Mouse (Mus musculus) midbrain, embryonic 13.5 days (tissue): ENCODE data around the gene Vmn2r87. TPM values are rescaled to one million over a fixed set of nuclear protein-coding genes. Genes with fewer than 3 reads are reported as not detected.
A peak's percentile ranks its signal among the peaks of the same experiment; 100 is the strongest.
"Not testable (repeated sequence)": the region's sequence is repeated elsewhere in the genome, so short reads cannot be mapped to it uniquely, and the experiment has no call there.

Experiments
- ATAC-seq: fragments of 200-750 bp; cut with Nextera tagmentation; 2 replicates; pipeline ENCODE4 v1.8.0; 2017; ENCODE audit warnings: mild to moderate bottlenecking, moderate TSS enrichment, moderate library complexity
- H3K27ac ChIP-seq: fragments of 300-500 bp; sonication (generic); 2 replicates; pipeline ENCODE4 v1.5.1; 2015; ENCODE audit warnings: inconsistent platforms, mild to moderate bottlenecking, moderate library complexity
- H3K27me3 ChIP-seq: fragments of 300-500 bp; sonication (generic); 2 replicates; pipeline ENCODE4 v1.6.1; 2015; ENCODE audit warnings: mild to moderate bottlenecking, inconsistent platforms
- H3K36me3 ChIP-seq: fragments of 300-500 bp; sonication (generic); 2 replicates; pipeline ENCODE4 v1.6.1; 2015; ENCODE audit warnings: mild to moderate bottlenecking, inconsistent platforms
- H3K4me1 ChIP-seq: fragments of 300-500 bp; sonication (generic); replicated peaks from 2 replicates; pipeline ENCODE4 v1.6.1; 2015; ENCODE audit warnings: inconsistent platforms
- H3K4me2 ChIP-seq: fragments of 300-500 bp; sonication (generic); replicated peaks from 2 replicates; pipeline ENCODE4 v1.6.1; 2015; ENCODE audit warnings: moderate library complexity, mild to moderate bottlenecking, inconsistent platforms
- H3K4me3 ChIP-seq: fragments of 300-500 bp; sonication (generic); replicated peaks from 2 replicates; pipeline ENCODE4 v1.5.1; 2015; ENCODE audit warnings: mild to moderate bottlenecking, inconsistent platforms
- H3K9ac ChIP-seq: fragments of 300-500 bp; sonication (generic); replicated peaks from 2 replicates; pipeline ENCODE4 v1.6.1; 2015; ENCODE audit warnings: mild to moderate bottlenecking, inconsistent platforms
- H3K9me3 ChIP-seq: fragments of 300-500 bp; sonication (generic); 2 replicates; pipeline ENCODE4 v1.6.1; 2016; ENCODE audit warnings: mild to moderate bottlenecking, inconsistent platforms
- WGBS: fragments of 180-500 bp; shearing (Covaris S2); methylation state at CpG from one replicate; pipeline ENCODE4 v1.1.7; 2015; 5-methylcytosine and 5-hydroxymethylcytosine counted together
- polyA plus RNA-seq: library from polyadenylated mRNA; unstranded; fragments of >200 nt; fragmentation: Nextera tagmentation; extraction: Ambion mirVana; gene quantifications from 2 replicates; pipeline ENCODE4 v1.2.1, GENCODE M21; 2015

The Vmn2r87 gene
- polyA plus RNA-seq = not detected in 2 replicates

DNA sequence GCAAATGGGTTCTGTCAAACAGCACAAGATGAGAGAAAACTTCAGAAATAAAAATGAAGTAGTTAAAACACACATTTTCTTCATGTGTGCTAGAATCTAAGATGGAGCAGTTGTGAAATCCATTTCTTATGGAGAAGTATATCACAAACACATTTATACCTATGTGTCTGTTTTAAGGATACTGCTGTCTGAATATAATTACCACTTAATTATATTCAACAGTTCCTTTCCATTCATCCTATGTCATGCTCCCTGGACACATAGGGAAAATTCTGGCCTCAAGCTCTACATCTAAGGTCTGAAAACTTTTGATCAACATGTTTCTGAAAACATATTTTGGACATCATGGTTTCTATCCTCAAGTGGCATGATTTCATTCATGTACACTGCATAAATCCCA is at the start of gene Vmn2r87:
Vmn2r87 (minus strand) TSS at position 101 of the 400 bp plus-strand sequence.
- H3K36me3 ChIP-seq = no peaks in the 10 kb centered on the region
- no peak within 1 kb of the TSS for H3K27ac ChIP-seq
- no peak within 1 kb of the TSS for H3K4me3 ChIP-seq
- H3K4me2 ChIP-seq = no peak within 1 kb of the TSS
- H3K4me1 ChIP-seq = no peaks in the 10 kb centered on the region
- H3K9me3 ChIP-seq = no peaks in the 10 kb centered on the region
- H3K27me3 ChIP-seq = no peaks in the 10 kb centered on the region
- no peak within 1 kb of the TSS for H3K9ac ChIP-seq
- no peak for ATAC-seq

DNA sequence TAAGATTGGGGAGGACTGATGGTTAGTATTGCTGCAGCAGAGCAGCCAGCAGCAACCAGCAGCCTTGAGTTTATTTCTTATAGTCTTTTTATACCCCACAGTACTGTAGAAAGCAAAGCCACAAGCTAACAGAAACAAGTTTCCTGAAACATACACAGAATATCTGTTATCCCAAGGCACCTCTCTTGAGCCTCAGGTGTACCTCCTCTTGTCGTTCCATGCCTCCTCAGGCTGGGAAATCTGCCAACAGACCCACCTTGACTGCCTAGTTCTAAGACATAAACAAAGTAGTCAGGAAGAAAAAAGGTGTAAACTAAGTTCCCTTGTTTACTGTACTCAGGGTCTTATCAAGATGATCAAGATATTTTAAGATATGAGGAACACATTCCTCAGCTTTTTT is 47.1 kb upstream of the Vmn2r87 start:
- H3K9me3 ChIP-seq, H3K36me3 ChIP-seq, H3K4me1 ChIP-seq, H3K4me2 ChIP-seq, H3K9ac ChIP-seq, H3K4me3 ChIP-seq, H3K27me3 ChIP-seq, ATAC-seq, H3K27ac ChIP-seq: not testable (repeated sequence)
- 85% methylated on average over 1 of the region's 1 CpGs for whole genome bisulfite sequencing

DNA sequence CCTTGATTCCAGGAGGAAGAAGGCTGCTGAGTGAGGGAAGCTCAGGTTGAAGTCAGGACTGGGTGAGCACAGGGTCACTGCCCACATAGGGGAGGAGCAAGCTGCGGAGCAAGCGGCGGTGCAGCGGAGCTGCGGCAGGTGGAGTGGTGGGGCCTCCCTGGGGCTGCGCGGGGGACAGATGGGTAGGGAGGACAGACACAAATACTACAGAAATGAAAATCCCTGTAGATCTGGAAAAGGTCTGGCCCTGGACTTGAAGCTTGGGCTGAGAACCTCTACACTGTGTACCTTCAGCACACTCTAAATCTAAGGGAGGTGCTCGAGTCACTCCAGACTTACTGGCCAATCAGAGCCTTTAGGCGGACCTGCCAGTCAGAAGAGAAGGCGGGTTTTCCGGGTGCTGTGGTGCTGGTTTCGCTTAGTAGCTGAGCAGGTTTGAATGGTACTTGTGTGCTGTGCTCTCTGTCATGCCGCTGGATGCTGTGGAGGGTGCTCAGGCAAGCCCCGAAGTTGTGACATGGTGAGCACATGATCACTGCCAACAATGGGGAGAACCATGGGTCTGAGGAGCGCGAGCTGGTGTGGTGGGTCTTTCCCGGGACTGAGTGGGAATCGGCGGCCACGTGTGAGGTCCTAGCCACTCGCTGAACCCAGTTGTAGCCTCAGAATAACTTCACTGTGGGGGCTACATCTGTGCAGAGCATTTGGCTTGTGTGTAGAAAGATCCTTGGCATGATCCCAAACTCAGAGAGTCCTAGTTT is 44.9 kb upstream of the Vmn2r87 start:
- not testable (repeated sequence) for H3K9me3 ChIP-seq, H3K4me1 ChIP-seq, H3K27me3 ChIP-seq, H3K36me3 ChIP-seq
- 2% methylated on average over 21 of the region's 21 CpGs for WGBS
- Histone ChIP-seq H3K4me2 (peak overlapping the region; percentile 72), H3K4me3 (peak overlapping the region; percentile 60), H3K9ac (peak overlapping the region; percentile 67), H3K27ac (peak overlapping the region; percentile 52; the same call in 1 of the 2 replicates)
- ATAC-seq = peak; percentile 99

DNA sequence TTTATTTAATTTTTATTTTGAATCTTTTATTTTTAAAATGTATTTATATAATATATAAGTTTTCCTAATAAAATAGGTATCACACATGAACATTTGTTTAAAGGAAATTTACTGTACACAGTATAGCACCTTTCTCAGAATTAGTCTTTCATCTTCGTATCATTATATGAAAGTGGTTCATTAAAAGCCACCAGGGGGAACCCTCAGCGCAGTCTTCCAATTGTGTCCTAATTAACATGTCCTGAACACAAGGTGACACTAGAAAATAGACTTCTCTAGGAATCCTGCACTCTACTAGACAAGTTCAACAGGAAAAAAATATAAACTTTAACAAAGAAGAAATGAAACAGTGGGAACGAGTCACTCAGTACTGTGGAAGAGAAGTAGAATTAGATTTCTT is 38.9 kb upstream of the Vmn2r87 start:
- no peak for ATAC-seq
- no peaks in the 10 kb centered on the region for H3K27me3 ChIP-seq
- H3K36me3 ChIP-seq = no peaks in the 10 kb centered on the region
- no peak overlapping the region for H3K9ac ChIP-seq
- no peak overlapping the region for H3K4me3 ChIP-seq
- no peak overlapping the region for H3K27ac ChIP-seq
- H3K4me2 ChIP-seq = no peak overlapping the region
- 73% methylated on average over 3 of the region's 3 CpGs for WGBS
- H3K9me3 ChIP-seq = no peaks in the 10 kb centered on the region
- H3K4me1 ChIP-seq = no peaks in the 10 kb centered on the region

DNA sequence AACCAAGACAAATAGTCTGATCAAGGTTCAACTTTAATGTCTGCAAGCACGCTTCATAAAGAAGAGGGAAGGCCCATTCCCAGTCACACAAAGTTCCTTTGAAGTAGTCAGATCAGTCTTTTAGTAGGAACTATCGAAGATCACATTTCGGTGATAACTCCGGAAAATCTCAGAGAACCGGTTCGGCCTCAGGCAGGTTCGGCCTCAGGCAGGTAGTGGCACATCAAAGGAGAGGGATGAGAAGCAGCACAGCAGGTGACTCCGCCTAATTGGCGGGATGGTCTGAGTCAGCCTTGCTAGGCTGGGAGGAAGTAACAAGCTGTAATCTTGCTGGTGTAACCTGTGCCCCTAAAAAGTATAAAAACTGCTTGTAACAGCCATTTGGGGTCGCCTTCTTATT is 30.7 kb upstream of the Vmn2r87 start:
- no peaks in the 10 kb centered on the region for H3K36me3 ChIP-seq
- WGBS = 66% methylated on average over 10 of the region's 10 CpGs
- H3K9me3 ChIP-seq = no peaks in the 10 kb centered on the region
- no peaks in the 10 kb centered on the region for H3K27me3 ChIP-seq
- H3K4me1 ChIP-seq = no peaks in the 10 kb centered on the region
- ATAC-seq = no peak
- no peak overlapping the region for H3K4me3 ChIP-seq
- no peak overlapping the region for H3K27ac ChIP-seq
- no peak overlapping the region for H3K9ac ChIP-seq
- H3K4me2 ChIP-seq = no peak overlapping the region

DNA sequence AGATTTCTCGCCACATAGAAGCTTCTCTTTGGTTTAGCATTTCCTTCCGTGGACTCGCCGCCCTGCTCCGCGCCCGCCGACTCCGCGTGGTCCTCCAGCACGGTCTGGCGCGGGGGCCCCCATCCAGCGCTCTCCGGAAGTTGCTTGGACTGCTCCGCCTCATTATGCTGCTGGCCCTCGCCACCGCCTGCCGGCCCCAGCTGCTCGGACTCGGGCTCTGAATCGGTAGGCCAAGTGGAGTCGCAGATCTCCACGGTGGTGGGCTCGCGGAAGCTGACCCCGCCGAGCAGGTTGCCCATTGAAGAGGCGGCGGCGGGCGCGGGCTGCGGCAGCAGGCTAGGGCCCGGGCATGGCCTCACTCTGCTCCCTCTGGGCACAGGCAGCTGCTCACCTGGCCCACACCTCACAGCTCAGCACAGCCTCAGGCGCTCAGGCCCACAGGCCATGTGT is 26.9 kb downstream of the Vmn2r87 start:
- Histone ChIP-seq H3K4me3 (peak overlapping the region; percentile 53), H3K4me2 (peak overlapping the region; percentile 80), H3K9me3 (no peaks in the 10 kb centered on the region), H3K4me1 (no peaks in the 10 kb centered on the region), H3K9ac (peak overlapping the region; percentile 67), H3K36me3 (no peaks in the 10 kb centered on the region), H3K27ac (no peak overlapping the region), H3K27me3 (no peaks in the 10 kb centered on the region)
- WGBS = 4% methylated on average over 36 of the region's 36 CpGs
- peak; percentile 99 for ATAC-seq

DNA sequence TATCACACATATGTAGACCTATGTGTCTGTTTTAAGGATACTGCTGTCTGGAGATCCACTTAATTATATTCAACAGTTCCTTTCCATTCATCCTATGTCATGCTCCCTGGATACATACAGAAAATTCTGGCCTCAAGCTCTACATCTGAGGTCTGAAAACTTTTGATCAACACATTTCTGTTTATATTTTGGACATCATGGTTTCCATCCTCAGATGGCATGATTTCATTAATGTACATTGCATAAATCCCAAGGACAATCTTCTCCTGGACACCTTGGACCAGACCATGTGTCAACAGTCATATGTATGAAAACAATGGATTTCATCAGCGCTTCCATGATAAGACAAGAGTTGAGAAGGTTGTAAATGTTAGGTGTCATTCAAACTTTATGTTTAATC is 41.2 kb downstream of the Vmn2r87 start, which contains the start of gene Vmn2r86:
Vmn2r86 (minus strand) TSS at position 101 of the 400 bp plus-strand sequence.
- H3K4me1 ChIP-seq, H3K36me3 ChIP-seq, H3K4me2 ChIP-seq, H3K4me3 ChIP-seq, H3K9me3 ChIP-seq, ATAC-seq, H3K27me3 ChIP-seq, H3K9ac ChIP-seq, H3K27ac ChIP-seq: not testable (repeated sequence)
- WGBS = 91% methylated on average over 1 of the region's 1 CpGs

DNA sequence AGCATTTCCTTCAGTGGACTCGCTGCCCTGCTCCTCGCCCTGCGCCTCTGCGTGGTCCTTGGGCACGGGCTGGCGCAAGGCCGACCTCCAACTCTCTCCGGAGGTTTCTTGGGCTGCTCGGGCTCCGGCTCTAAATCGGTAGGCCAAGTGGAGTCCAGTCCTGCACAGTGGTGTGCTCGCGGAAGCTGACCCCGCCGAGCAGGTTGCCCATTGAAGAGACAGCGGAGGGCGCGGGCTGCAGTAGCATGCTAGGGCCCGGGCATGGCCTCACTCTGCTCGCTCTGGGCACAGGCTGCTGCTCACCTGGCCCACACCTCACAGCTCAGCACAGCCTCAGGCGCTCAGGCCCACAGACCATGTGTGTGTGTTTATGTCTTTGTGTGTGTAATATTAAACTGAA is 52.4 kb downstream of the Vmn2r87 start:
- Histone ChIP-seq H3K4me2 (no peak overlapping the region), H3K4me3 (no peak overlapping the region), H3K4me1 (no peaks in the 10 kb centered on the region), H3K36me3 (no peaks in the 10 kb centered on the region), H3K9ac (no peak overlapping the region), H3K9me3 (no peaks in the 10 kb centered on the region), H3K27ac (no peak overlapping the region), H3K27me3 (no peaks in the 10 kb centered on the region)
- ATAC-seq = no peak
- WGBS = 94% methylated on average over 21 of the region's 21 CpGs

DNA sequence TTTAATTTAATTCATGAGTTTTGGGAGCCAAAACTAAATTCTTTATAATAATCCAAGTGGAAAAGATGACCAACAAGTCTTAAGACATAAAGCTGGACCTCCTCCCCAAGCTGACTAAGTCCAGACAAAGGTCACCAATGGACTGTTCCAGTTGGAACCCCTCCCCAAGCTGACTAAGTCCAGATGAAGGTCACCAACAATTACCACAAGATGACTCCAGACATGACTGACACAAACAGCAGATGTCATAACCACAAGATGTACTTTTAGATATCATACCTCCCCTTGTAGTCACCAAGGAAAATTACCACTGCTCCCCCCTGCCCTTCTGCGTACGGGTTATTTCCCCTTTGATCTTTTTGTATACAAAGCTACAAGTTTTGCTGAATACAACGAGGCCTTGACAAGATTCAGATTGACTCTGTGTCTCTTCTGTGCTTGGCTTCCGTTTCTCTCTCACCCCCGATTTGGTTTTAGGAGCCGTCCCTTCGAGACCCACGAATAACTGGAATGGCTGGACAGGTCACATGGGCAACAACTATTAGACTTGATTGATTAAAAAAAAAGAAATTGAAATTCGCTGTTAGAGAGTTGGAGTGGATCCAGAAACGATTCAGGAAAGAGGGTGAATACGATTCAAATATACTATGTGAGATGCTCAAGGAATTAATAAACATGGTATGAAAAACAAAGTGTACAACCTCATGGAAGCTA is 62.9 kb downstream of the Vmn2r87 start:
- H3K27ac ChIP-seq, H3K27me3 ChIP-seq, H3K36me3 ChIP-seq, ATAC-seq, H3K4me2 ChIP-seq, H3K9me3 ChIP-seq, H3K9ac ChIP-seq, H3K4me1 ChIP-seq, H3K4me3 ChIP-seq: not testable (repeated sequence)
- WGBS = 89% methylated on average over 11 of the region's 11 CpGs

DNA sequence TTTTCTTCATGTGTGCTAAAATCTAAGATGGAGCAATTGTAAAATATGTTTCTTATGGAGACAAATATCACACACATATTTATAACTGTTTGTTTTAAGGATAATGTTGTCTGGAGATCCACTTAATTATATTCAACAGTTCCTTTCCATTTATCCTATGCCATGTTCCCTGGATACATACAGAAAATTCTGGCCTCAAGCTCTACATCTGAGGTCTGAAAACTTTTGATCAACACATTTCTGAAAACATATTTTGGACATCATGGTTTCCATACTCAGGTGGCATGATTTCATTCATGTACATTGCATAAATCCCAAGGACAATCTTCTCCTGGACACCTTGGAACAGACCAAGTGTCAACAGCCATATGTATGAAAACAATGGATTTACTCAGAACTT is 67.6 kb downstream of the Vmn2r87 start, which contains the start of gene Vmn2r85:
Vmn2r85 (minus strand) TSS at position 101 of the 400 bp plus-strand sequence.
- not testable (repeated sequence) for H3K9ac ChIP-seq, H3K4me1 ChIP-seq, H3K27ac ChIP-seq, ATAC-seq, H3K27me3 ChIP-seq, H3K36me3 ChIP-seq, H3K9me3 ChIP-seq, H3K4me2 ChIP-seq, H3K4me3 ChIP-seq

DNA sequence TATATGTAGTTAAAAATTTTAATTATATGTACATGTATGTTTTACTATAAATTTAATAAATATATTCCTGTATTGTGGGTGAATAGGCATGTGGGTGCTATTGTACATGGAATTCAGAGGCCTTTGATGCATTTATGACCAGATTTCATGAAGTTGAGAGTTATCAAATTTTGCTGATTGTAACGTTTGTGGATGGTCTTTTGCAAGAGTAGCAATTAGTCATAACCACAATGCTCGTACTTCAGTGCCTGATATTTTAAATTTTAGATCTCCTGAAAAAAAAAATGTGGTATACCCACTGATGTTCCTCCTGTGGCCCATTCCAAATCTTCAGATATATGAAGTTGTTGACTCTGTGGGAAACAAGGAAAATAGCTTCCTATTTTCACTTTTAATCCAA is 74.8 kb downstream of the Vmn2r87 start:
- not testable (repeated sequence) for ATAC-seq, H3K4me3 ChIP-seq, H3K36me3 ChIP-seq, H3K4me1 ChIP-seq, H3K9me3 ChIP-seq, H3K27ac ChIP-seq, H3K4me2 ChIP-seq, H3K27me3 ChIP-seq, H3K9ac ChIP-seq
- 86% methylated on average over 2 of the region's 2 CpGs for WGBS
